Mouse (Mus musculus) olfactory bulb, adult 2 months (tissue): ENCODE results near the gene Clca4a.

ENCODE experiments used
- CTCF ChIP-seq: fragments of 200-500 bp; IDR thresholded peaks from 2 replicates; pipeline ENCODE4 v1.5.1; 2012; ENCODE audit warnings: low read depth, mild to moderate bottlenecking, low read length, moderate library complexity; ENCODE audit not compliant: insufficient read depth
- POLR2A ChIP-seq: fragments of 200-500 bp; IDR thresholded peaks from 2 replicates; pipeline ENCODE4 v1.6.1; 2012; ENCODE audit warnings: mild to moderate bottlenecking, low read depth, low read length, moderate library complexity; ENCODE audit not compliant: insufficient read depth

DNA sequence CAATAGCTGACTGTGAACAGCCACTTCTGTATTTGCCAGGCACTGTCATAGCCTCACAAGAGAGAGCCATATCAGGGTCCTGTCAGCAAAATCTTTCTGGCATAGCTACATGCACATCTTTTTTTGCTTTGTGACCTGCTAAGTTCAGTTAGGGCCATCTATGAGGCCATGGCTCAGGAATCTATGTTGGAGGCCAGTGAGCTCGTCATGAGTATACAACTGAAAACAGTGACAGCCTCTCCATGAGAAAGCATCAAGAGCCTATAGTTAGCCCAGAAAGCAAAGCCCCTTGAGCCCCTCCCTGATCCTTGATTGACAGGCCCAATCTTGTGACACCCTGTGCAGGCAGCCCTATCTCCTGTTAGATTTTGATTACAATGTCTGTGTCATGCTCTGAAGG, 1.2 kb upstream of the Clca4a start:
- TF ChIP-seq POLR2A = no peak
- no peak for TF ChIP-seq CTCF
